In genomic region chr14:118113116-118113515, GRCm38 (mm10) we compare ENCODE assay signal across 16 mouse cellular contexts.
"Had no signal": no experiment of that assay in that cellular context is flagged by ENCODE, and none has a peak within 500 bp of the region (broad histone marks: within the 10 kb centered on the region; RNA-seq: fewer than 3 reads in every experiment).

No protein-coding gene starts in this region.

- ATAC-seq: hindbrain, embryonic 16.5 days; inflammation-experienced regulatory T-cells, adult 6 months; intestine, embryonic 15.5 days; intestine, postnatal 0 days had no signal

- DNase-seq: gastrocnemius, postnatal 14 days; gastrocnemius, postnatal 36 days; heart, adult 11 months; heart, postnatal 10 days; heart, postnatal 4 days; kidney, adult 18-20 months; kidney, adult 8-10 months; kidney, postnatal 10 days; kidney, postnatal 25 days; kidney, postnatal 4 days; liver; liver, embryonic 13.5 days had no signal
